Comparison of ENCODE assay signal across 7 mouse cellular contexts in genomic region chr16:95814513-95815118, GRCm38 (mm10).
DNase-seq lines count a peak whose midpoint lies in the region; ATAC-seq and TF ChIP-seq lines count a peak whose summit lies in the region.

No protein-coding gene starts in this region.

- H3K4me3 ChIP-seq in midbrain, postnatal 0 days (ENCODE audit: low read depth, low read length) = no peak overlapping the region
- H3K4me3 ChIP-seq in midbrain, embryonic 10.5 days = no peak overlapping the region
- H3K4me3 ChIP-seq in forebrain, postnatal 0 days (ENCODE audit: low read depth, low read length) = no peak overlapping the region
- no peak overlapping the region for H3K4me3 ChIP-seq in forebrain, embryonic 11.5 days (ENCODE audit: low read depth, low read length)

- no peak for ATAC-seq in midbrain, postnatal 0 days (ENCODE audit: low FRiP score)
- ATAC-seq in forebrain, postnatal 0 days = no peak
- no peak for ATAC-seq in forebrain, embryonic 11.5 days (replicated peaks; ENCODE audit: low FRiP score)

- no peak overlapping the region for H3K27ac ChIP-seq in midbrain, postnatal 0 days (ENCODE audit: low read depth, low read length)
- no peak overlapping the region for H3K27ac ChIP-seq in midbrain, embryonic 10.5 days (replicated peaks)
- no peak overlapping the region for H3K27ac ChIP-seq in forebrain, postnatal 0 days (ENCODE audit: low read depth, low read length)
- H3K27ac ChIP-seq in forebrain, embryonic 11.5 days (ENCODE audit: low read depth, low read length) = no peak overlapping the region

- H3K27me3 ChIP-seq in midbrain, postnatal 0 days (ENCODE audit: insufficient read depth, low read length) = no peaks in the 10 kb centered on the region
- H3K27me3 ChIP-seq in midbrain, embryonic 10.5 days (ENCODE audit: low read depth, poor library complexity, severe bottlenecking) = no peaks in the 10 kb centered on the region
- H3K27me3 ChIP-seq in forebrain, postnatal 0 days (ENCODE audit: insufficient read depth, low read length) = no peaks in the 10 kb centered on the region
- no peaks in the 10 kb centered on the region for H3K27me3 ChIP-seq in forebrain, embryonic 11.5 days (ENCODE audit: control insufficient read depth, insufficient read depth, low read length)

- TF ChIP-seq CTCF in midbrain, postnatal 0 days (IDR thresholded peaks at IDR 0.05) = no peak
- no peak for TF ChIP-seq CTCF in forebrain, postnatal 0 days (IDR thresholded peaks at IDR 0.05; ENCODE audit: low read depth)

- peak; percentile 12 for DNase-seq in midbrain, postnatal 0 days (ENCODE audit: low spot score)
- no peak for DNase-seq in midbrain, embryonic 10.5 days (ENCODE audit: low spot score)
- DNase-seq in adrenal gland, postnatal 25 days = peak; percentile 63
- DNase-seq in fibroblast of lung, adult 2 months (ENCODE audit: low read depth) = peak; percentile 91
- peak; percentile 63 for DNase-seq in lung, postnatal 10 days
- no peak for DNase-seq in forebrain, postnatal 0 days
- DNase-seq in forebrain, embryonic 11.5 days (ENCODE audit: low spot score) = no peak

- H3K36me3 ChIP-seq in midbrain, postnatal 0 days (ENCODE audit: insufficient read depth, low read length) = no peaks in the 10 kb centered on the region
- no peaks in the 10 kb centered on the region for H3K36me3 ChIP-seq in midbrain, embryonic 10.5 days
- H3K36me3 ChIP-seq in forebrain, postnatal 0 days (ENCODE audit: insufficient read depth) = no peaks in the 10 kb centered on the region
- no peaks in the 10 kb centered on the region for H3K36me3 ChIP-seq in forebrain, embryonic 11.5 days (ENCODE audit: control insufficient read depth, insufficient read depth, low read length)

- no peak overlapping the region for H3K9ac ChIP-seq in midbrain, postnatal 0 days (replicated peaks; ENCODE audit: low read length, poor library complexity, severe bottlenecking)
- H3K9ac ChIP-seq in forebrain, postnatal 0 days = no peak overlapping the region
- no peak overlapping the region for H3K9ac ChIP-seq in forebrain, embryonic 11.5 days (ENCODE audit: low read length)

- 76% methylated on average over 9 of the region's 9 CpGs for WGBS in midbrain, postnatal 0 days
- WGBS in midbrain, embryonic 10.5 days = 91% methylated on average over 9 of the region's 9 CpGs
- WGBS in forebrain, postnatal 0 days = 59% methylated on average over 9 of the region's 9 CpGs
- 85% methylated on average over 9 of the region's 9 CpGs for WGBS in forebrain, embryonic 11.5 days

- H3K4me2 ChIP-seq in midbrain, postnatal 0 days (ENCODE audit: low read depth, low read length, poor library complexity, severe bottlenecking) = no peak overlapping the region
- no peak overlapping the region for H3K4me2 ChIP-seq in forebrain, postnatal 0 days (ENCODE audit: low read depth)
- H3K4me2 ChIP-seq in forebrain, embryonic 11.5 days (ENCODE audit: low read depth, low read length, severe bottlenecking) = no peak overlapping the region

- peaks cover 9% of the 10 kb centered on the region; the same call in 1 of the 2 replicates for H3K4me1 ChIP-seq in midbrain, postnatal 0 days (ENCODE audit: insufficient read depth, low read length)
- no peaks in the 10 kb centered on the region for H3K4me1 ChIP-seq in midbrain, embryonic 10.5 days
- 0 out of 2 replicates have a peak, but pooled peaks cover 3% of the 10 kb centered on the region for H3K4me1 ChIP-seq in forebrain, postnatal 0 days (ENCODE audit: insufficient read depth)
- H3K4me1 ChIP-seq in forebrain, embryonic 11.5 days (replicated peaks; ENCODE audit: control insufficient read depth, insufficient read depth, low read length) = no peaks in the 10 kb centered on the region

- no peaks in the 10 kb centered on the region for H3K9me3 ChIP-seq in midbrain, postnatal 0 days (ENCODE audit: low read length)
- peaks cover 16% of the 10 kb centered on the region for H3K9me3 ChIP-seq in midbrain, embryonic 10.5 days (replicated peaks)
- H3K9me3 ChIP-seq in forebrain, postnatal 0 days (ENCODE audit: low read length) = no peaks in the 10 kb centered on the region
- H3K9me3 ChIP-seq in forebrain, embryonic 11.5 days (ENCODE audit: control insufficient read depth, low read length) = no peaks in the 10 kb centered on the region; the same call in 1 of the 2 replicates

Comparison
In these comparisons a context has a peak if more than half of its experiments do, and no peak if none do; other contexts are left out.
1. DNase-seq: peak in midbrain, postnatal 0 days (single experiment), adrenal gland, postnatal 25 days (single experiment), fibroblast of lung, adult 2 months (single experiment) and lung, postnatal 10 days (single experiment); none in midbrain, embryonic 10.5 days (single experiment), forebrain, postnatal 0 days (single experiment) and forebrain, embryonic 11.5 days (single experiment).